Mouse (Mus musculus): ENCODE data around the gene Ms4a5.

Gene Ms4a5

DNA sequence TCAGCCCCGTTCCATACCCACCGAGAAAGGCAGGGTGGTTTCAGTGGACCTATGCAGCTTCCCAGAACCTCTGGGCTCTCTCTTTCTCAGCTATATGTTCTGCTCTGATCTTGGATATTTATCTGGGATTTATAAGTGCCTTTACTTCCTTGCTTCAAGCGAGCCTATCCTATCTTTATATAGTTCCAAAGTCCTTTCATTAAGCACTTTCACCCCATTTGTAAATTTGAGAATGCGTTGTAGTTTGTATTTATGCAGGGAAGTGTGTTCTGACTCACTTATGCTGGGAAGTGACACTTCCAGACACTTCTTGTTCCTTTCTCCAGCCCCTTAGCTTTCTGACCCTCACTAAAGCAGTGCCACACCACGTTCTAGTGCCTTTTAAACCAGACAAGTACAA, 51.3 kb downstream of the Ms4a5 start, which contains the start of gene Ms4a12:
Gene Ms4a12 (minus strand): TSS at position 101 of the 400 bp plus-strand sequence.
- no peak for DNase-seq (ENCODE audit: low spot score)
